Mouse (Mus musculus) lung, embryonic 16.5 days (tissue): Measurements from ENCODE around the gene Tmem238l. TPM values are rescaled to one million over a fixed set of nuclear protein-coding genes. Genes with fewer than 3 reads are reported as not detected.

Experiments
- ATAC-seq: fragments of 200-750 bp; cut with Nextera tagmentation; 2 replicates; pipeline ENCODE4 v1.8.0; 2017; ENCODE audit warnings: low read depth, mild to moderate bottlenecking, moderate library complexity
- H3K27ac ChIP-seq: fragments of 300-500 bp; sonication (generic); 2 replicates; pipeline ENCODE4 v1.5.1; 2014; ENCODE audit warnings: mild to moderate bottlenecking, control low read depth, low read length
- H3K27me3 ChIP-seq: fragments of 300-500 bp; sonication (generic); 2 replicates; pipeline ENCODE4 v1.6.1; 2014; ENCODE audit warnings: low read depth, low read length, mixed read lengths; ENCODE audit not compliant: control insufficient read depth, insufficient read depth
- H3K36me3 ChIP-seq: fragments of 300-500 bp; sonication (generic); 2 replicates; pipeline ENCODE4 v1.6.1; 2014; ENCODE audit warnings: low read length; ENCODE audit not compliant: control insufficient read depth, insufficient read depth
- H3K4me1 ChIP-seq: fragments of 300-500 bp; sonication (generic); replicated peaks from 2 replicates; pipeline ENCODE4 v1.6.1; 2014; ENCODE audit warnings: low read length, mixed read lengths; ENCODE audit not compliant: control insufficient read depth, insufficient read depth
- H3K4me2 ChIP-seq: fragments of 300-500 bp; sonication (generic); 2 replicates; pipeline ENCODE4 v1.6.1; 2014; ENCODE audit warnings: low read depth, low read length, control low read depth
- H3K4me3 ChIP-seq: fragments of 300-500 bp; sonication (generic); 2 replicates; pipeline ENCODE4 v1.5.1; 2014; ENCODE audit warnings: mild to moderate bottlenecking, low read length, control low read depth
- H3K9ac ChIP-seq: fragments of 300-500 bp; sonication (generic); 2 replicates; pipeline ENCODE4 v1.6.1; 2014; ENCODE audit warnings: low read length, control low read depth
- H3K9me3 ChIP-seq: fragments of 300-500 bp; sonication (generic); 2 replicates; pipeline ENCODE4 v1.6.1; 2016; ENCODE audit warnings: low read length; ENCODE audit not compliant: control insufficient read depth
- WGBS: fragments of 180-500 bp; shearing (Covaris S2); extraction: QIAGEN DNeasy Blood & Tissue Kit; methylation state at CpG from one replicate; pipeline ENCODE4 v1.1.7; 2014; 5-methylcytosine and 5-hydroxymethylcytosine counted together
- polyA plus RNA-seq: library from polyadenylated mRNA; unstranded; fragments of >200 nt; fragmentation: Nextera tagmentation; extraction: Ambion mirVana; gene quantifications from 2 replicates; pipeline ENCODE4 v1.2.1, GENCODE M21; 2015

The Tmem238l gene
- polyA plus RNA-seq, 1 experiment from 2014 or later, result not detected

DNA sequence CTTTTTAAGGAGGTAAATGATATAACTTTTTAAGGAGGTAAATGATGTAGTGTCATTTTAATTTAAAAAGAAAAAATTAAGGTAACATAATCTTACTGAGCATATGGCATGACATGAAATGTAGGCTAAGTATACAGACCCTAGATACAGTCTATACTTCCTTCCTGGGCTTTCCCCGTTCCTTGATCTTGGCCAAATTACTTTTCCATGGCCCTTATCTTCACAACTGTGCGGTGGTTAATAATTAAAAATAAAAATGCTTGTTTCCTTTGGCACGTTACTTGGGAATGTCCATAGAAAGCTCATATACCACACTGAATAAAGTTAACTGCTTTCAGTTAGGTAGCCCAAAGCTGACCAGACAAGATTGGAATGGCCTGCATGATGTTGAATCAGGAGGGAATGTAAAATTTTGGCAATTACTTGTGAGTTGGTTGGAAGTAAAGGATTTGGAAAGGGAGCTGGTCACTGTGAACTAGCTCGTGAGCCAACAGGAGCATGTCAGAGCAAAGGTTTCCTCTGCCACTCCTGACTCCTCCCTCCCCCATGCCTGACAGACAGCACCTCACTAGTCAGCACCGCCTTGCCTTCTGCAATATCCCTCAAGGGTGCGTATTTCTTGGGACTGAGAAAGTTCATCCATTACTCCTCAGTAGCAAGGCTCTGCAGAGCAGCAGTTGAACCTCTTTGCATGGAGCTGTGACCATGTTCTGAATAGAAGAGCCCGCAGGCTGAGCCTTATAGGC, 21.8 kb upstream of the Tmem238l start:
- H3K9ac ChIP-seq, result no peak overlapping the region
- no peak overlapping the region for H3K4me2 ChIP-seq
- H3K27ac ChIP-seq, result no peak overlapping the region
- no peak for ATAC-seq
- H3K9me3 ChIP-seq, result no peaks in the 10 kb centered on the region
- H3K36me3 ChIP-seq, result no peaks in the 10 kb centered on the region
- H3K27me3 ChIP-seq, result no peaks in the 10 kb centered on the region
- no peaks in the 10 kb centered on the region for H3K4me1 ChIP-seq
- no peak overlapping the region for H3K4me3 ChIP-seq
- WGBS, result 57% methylated on average over 7 of the region's 7 CpGs

DNA sequence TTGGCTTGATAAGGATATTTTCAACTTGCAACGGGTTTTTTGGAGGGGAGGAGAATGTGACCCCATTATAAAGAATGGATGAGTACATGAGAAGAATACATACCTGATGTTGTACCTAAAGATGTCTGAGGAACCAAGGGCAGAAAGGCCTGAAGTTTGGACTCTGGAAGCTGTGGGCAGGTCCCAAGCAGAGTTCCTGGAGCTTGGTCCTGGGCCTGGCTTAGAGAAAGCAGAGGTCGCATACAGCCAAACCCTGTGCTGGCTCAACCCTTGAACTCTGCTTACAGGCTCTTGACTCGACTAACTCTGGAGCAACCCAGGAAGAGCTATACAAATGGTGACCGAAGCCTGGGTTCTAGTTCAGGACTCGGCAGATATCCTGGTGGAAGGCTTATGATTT, 14.4 kb upstream of the Tmem238l start:
- H3K4me3 ChIP-seq, result no peak overlapping the region
- WGBS, result 85% methylated on average over 5 of the region's 5 CpGs
- ATAC-seq, result no peak

DNA sequence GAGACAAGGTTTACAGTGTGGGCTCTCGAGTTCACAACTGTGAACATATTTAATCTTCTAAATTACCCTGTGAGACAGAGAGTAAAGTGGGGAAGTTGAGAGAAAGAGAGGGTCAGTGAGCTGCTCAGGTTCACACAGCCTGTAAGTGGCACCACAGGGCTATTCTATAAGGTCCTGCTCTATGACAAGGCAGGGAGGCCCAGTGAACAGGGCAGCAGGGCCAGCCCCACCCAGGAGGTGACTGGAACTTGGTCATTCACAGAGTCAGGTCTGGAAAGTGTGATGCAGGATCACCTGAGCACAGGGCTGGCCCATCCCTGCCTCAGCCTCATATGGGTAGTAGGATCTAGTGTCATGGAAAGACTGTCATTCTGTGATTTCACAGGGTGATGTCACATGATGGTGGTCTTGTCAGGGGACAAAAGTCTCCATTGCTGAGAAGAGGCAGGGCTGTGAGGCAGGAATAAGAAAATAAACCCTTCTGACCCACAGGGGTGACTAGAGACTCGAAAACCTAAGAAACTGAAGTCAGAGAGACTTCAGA, 11.1 kb upstream of the Tmem238l start:
- WGBS, result 44% methylated on average over 2 of the region's 2 CpGs
- no peak for ATAC-seq
- no peak overlapping the region for H3K27ac ChIP-seq
- no peaks in the 10 kb centered on the region for H3K4me1 ChIP-seq
- no peak overlapping the region for H3K9ac ChIP-seq
- no peaks in the 10 kb centered on the region for H3K27me3 ChIP-seq
- no peak overlapping the region for H3K4me2 ChIP-seq
- no peaks in the 10 kb centered on the region for H3K36me3 ChIP-seq
- no peak overlapping the region for H3K4me3 ChIP-seq
- H3K9me3 ChIP-seq, result no peaks in the 10 kb centered on the region

More for the DNA sequence above, 14.4 kb upstream of the Tmem238l start:
- no peak overlapping the region for H3K4me2 ChIP-seq
- no peaks in the 10 kb centered on the region for H3K27me3 ChIP-seq
- no peak overlapping the region for H3K27ac ChIP-seq
- H3K36me3 ChIP-seq, result no peaks in the 10 kb centered on the region
- no peaks in the 10 kb centered on the region for H3K9me3 ChIP-seq
- no peak overlapping the region for H3K9ac ChIP-seq
- H3K4me1 ChIP-seq, result no peaks in the 10 kb centered on the region

DNA sequence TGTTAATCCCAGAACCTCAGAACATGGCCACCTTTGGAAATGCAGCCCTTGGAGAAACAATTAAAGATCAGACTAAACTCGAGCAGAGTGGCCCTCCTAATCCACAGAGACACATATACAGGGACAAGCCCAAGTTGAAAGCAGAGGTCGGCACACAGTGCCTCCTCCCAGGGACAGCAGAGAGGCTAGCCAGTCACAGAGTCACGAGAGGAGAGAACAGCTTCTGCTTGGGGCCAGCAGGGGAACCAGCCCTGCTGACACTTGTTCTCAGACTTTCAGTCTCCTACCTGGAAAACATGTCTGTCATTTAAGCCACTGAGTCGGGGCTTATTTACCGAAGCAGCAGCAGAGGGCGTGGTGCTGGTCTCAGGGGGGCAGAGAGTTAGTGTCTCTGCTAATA, 9.9 kb upstream of the Tmem238l start:
- WGBS, result 46% methylated on average over 6 of the region's 6 CpGs
- Histone ChIP-seq H3K36me3 (no peaks in the 10 kb centered on the region), H3K4me3 (no peak overlapping the region), H3K4me1 (no peaks in the 10 kb centered on the region), H3K9me3 (no peaks in the 10 kb centered on the region), H3K27ac (0 out of 2 replicates have a peak overlapping the region, but pooled peaks have one; percentile 12), H3K4me2 (no peak overlapping the region), H3K27me3 (no peaks in the 10 kb centered on the region), H3K9ac (no peak overlapping the region)
- no peak for ATAC-seq

DNA sequence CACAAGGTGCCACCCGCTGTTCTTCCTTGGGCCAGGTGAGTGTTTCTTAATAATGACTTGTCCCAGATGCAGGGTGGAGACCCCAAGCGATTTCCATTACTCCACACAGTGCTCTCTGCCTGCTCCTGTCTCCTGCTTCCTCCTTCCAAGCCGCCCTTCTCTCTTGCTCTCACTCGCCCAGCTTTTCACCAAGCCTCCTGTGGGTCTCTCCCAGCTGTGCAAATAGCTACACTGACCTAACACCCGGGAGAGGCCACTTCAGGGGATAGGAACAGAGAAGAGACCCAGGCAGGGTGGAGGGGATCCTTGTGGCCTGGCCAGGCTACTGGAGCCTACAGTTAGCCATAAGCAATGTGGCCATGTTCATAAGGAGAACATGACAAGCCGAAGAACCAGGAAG, 9.5 kb upstream of the Tmem238l start:
- Histone ChIP-seq H3K36me3 (no peaks in the 10 kb centered on the region), H3K9me3 (no peaks in the 10 kb centered on the region), H3K27me3 (no peaks in the 10 kb centered on the region), H3K9ac (no peak overlapping the region), H3K4me1 (no peaks in the 10 kb centered on the region), H3K27ac (0 out of 2 replicates have a peak overlapping the region, but pooled peaks have one; percentile 12), H3K4me2 (no peak overlapping the region), H3K4me3 (no peak overlapping the region)
- peak; percentile 49; the same call in 1 of the 2 replicates for ATAC-seq
- WGBS, result 66% methylated on average over 6 of the region's 6 CpGs

DNA sequence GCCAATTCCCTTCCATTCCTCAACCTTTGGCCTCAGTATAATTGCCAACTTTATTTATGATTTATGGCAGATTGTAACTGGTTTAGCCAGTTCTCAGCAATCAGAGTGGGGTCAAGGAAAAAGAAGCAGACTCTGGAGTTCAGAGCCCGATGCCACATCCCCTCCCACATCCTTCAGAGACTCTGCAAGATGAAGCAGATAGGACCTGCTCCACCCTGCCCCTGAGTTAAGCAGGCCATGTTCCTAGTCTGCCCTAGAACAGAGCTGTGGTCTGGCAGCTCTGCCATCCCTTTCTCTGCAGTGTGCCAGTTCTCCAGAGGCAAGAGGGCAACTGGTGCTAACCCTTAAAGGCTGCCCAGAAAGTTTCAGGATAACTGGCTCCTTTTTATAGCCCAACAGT, 4.4 kb downstream of the Tmem238l start:
- H3K4me3 ChIP-seq, result no peak overlapping the region
- no peaks in the 10 kb centered on the region for H3K27me3 ChIP-seq
- no peak overlapping the region for H3K27ac ChIP-seq
- H3K36me3 ChIP-seq, result no peaks in the 10 kb centered on the region
- no peaks in the 10 kb centered on the region for H3K9me3 ChIP-seq
- ATAC-seq, result no peak
- WGBS, result 44% methylated on average over 1 of the region's 1 CpGs
- no peak overlapping the region for H3K9ac ChIP-seq
- H3K4me2 ChIP-seq, result no peak overlapping the region
- H3K4me1 ChIP-seq, result no peaks in the 10 kb centered on the region

DNA sequence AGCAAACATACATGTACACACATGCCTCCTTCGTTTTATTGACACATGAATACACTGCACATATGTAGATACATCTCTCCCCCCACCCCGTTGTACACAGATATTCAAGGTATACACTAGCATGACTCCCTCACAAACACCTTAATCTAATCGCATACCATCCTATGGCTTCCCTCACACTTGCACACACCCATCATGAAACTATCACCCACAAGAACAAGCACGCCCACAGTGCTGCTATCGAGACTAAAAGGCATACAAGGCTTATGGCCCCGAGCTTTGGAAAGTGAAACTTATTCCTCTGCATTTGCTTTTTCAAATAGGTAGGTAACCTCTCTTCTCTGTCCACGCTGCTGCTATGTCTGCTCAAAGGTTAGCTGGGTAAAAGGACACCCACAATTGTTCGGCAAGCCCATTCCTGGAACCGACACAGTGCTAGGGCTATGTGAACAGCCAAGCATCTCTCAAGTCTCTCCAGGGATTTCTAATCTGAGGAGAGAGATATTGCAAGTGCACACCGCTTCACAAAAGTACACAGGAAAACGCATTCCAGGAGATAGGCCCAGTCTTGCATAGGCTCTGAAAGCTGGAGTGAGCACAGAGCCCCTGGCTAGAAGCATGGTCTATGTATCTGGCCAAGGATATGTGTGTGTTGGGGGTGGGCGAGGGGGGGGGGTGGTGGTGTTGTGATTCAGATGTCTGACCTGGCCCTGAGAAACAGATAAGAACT, 5.2 kb downstream of the Tmem238l start:
- ATAC-seq, result no peak
- no peaks in the 10 kb centered on the region for H3K9me3 ChIP-seq
- H3K27me3 ChIP-seq, result no peaks in the 10 kb centered on the region
- no peak overlapping the region for H3K9ac ChIP-seq
- no peak overlapping the region for H3K27ac ChIP-seq
- WGBS, result 66% methylated on average over 12 of the region's 12 CpGs
- H3K4me2 ChIP-seq, result no peak overlapping the region
- no peaks in the 10 kb centered on the region for H3K4me1 ChIP-seq
- no peaks in the 10 kb centered on the region for H3K36me3 ChIP-seq
- no peak overlapping the region for H3K4me3 ChIP-seq

DNA sequence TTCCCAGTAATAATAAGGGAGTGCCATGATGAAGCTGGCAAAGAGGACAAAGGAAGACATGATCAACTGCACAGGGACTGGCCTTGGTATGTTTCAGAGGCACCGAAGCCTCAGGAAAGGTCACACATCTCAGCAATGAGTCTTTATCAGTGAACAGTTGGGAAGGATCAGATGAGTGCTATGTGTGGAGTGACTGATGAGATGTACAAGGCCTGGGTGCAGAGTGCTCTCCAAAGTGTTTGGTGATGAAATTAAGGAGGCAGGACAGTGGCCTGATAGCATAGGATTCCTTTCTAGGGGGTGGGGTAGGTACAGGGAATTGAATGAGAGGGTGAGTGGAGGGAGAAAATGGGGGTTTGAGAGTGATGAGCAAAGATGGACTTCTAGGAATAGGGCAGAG, 7.0 kb downstream of the Tmem238l start:
- Histone ChIP-seq H3K4me2 (no peak overlapping the region), H3K27ac (no peak overlapping the region), H3K4me3 (no peak overlapping the region), H3K9me3 (no peaks in the 10 kb centered on the region), H3K4me1 (no peaks in the 10 kb centered on the region), H3K9ac (no peak overlapping the region), H3K27me3 (no peaks in the 10 kb centered on the region), H3K36me3 (no peaks in the 10 kb centered on the region)
- WGBS, result 46% methylated on average over 1 of the region's 1 CpGs
- ATAC-seq, result no peak

DNA sequence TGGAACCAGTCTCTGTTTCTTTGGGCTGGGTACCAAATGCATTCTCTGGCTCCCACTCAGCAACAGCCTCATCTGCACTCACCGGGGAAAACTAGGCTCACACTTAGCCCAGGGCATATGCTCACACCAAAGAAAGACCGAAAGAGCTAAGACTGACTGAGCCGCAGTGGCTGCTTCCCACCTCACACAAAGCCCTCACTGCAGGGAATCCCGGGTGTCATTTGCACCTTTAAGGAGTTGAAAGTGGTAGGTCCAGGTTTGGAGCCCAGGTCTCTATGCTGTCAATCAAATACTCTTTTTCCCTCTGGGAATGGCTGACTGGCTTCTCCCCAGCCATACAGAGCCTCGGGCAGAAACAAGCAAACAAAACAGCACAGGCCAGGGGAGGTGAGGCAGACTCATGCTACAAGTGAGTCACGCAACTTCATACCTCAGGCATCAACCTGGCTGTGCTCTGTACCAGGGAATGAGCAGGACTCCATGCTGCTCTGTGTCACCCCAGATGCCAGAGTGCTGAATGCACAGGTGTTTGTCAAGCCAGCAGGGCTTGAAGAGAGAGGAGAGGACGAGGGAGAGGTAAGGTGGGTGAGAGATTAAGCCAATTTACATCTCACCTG, 10.2 kb downstream of the Tmem238l start:
- no peak overlapping the region for H3K4me2 ChIP-seq
- no peaks in the 10 kb centered on the region for H3K9me3 ChIP-seq
- H3K27me3 ChIP-seq, result no peaks in the 10 kb centered on the region
- H3K4me3 ChIP-seq, result no peak overlapping the region
- H3K4me1 ChIP-seq, result no peaks in the 10 kb centered on the region
- H3K9ac ChIP-seq, result no peak overlapping the region
- ATAC-seq, result no peak
- 13% methylated on average over 7 of the region's 7 CpGs for WGBS
- no peaks in the 10 kb centered on the region for H3K36me3 ChIP-seq
- no peak overlapping the region for H3K27ac ChIP-seq
